Mouse (Mus musculus) hindbrain, embryonic 16.5 days (tissue): ENCODE data around the gene Crkl. TPM values are rescaled to one million over a fixed set of nuclear protein-coding genes. Genes with fewer than 3 reads are reported as not detected.
"Not testable (repeated sequence)": the region's sequence is repeated elsewhere in the genome, so short reads cannot be mapped to it uniquely, and the experiment has no call there.

Source experiments
- ATAC-seq: fragments of 200-750 bp; cut with Nextera tagmentation; 2 replicates; pipeline ENCODE4 v1.8.0; 2017; ENCODE audit warnings: moderate TSS enrichment, moderate library complexity
- H3K27ac ChIP-seq: fragments of 300-500 bp; sonication (generic); 2 replicates; pipeline ENCODE4 v1.5.1; 2014; ENCODE audit warnings: low read depth, mild to moderate bottlenecking, control low read depth, low read length, moderate library complexity
- H3K27me3 ChIP-seq: fragments of 300-500 bp; sonication (generic); replicated peaks from 2 replicates; pipeline ENCODE4 v1.6.1; 2014; ENCODE audit warnings: low read length; ENCODE audit not compliant: control insufficient read depth, insufficient read depth
- H3K36me3 ChIP-seq: fragments of 300-500 bp; sonication (generic); 2 replicates; pipeline ENCODE4 v1.6.1; 2014; ENCODE audit warnings: mild to moderate bottlenecking, low read length, moderate library complexity, mixed read lengths; ENCODE audit not compliant: control insufficient read depth, insufficient read depth
- H3K4me1 ChIP-seq: fragments of 300-500 bp; sonication (generic); 2 replicates; pipeline ENCODE4 v1.6.1; 2014; ENCODE audit warnings: low read depth, low read length; ENCODE audit not compliant: control insufficient read depth, insufficient read depth
- H3K4me2 ChIP-seq: fragments of 300-500 bp; sonication (generic); 2 replicates; pipeline ENCODE4 v1.6.1; 2014; ENCODE audit warnings: mild to moderate bottlenecking, low read length, control low read depth, moderate library complexity
- H3K4me3 ChIP-seq: fragments of 300-500 bp; sonication (generic); 2 replicates; pipeline ENCODE4 v1.5.1; 2014; ENCODE audit warnings: mild to moderate bottlenecking, low read length, control low read depth, moderate library complexity
- H3K9ac ChIP-seq: fragments of 300-500 bp; sonication (generic); 2 replicates; pipeline ENCODE4 v1.6.1; 2014; ENCODE audit warnings: low read depth, mild to moderate bottlenecking, control low read depth, low read length, moderate library complexity
- H3K9me3 ChIP-seq: fragments of 300-500 bp; sonication (generic); 2 replicates; pipeline ENCODE4 v1.6.1; 2014; ENCODE audit warnings: mild to moderate bottlenecking, low read length, moderate library complexity; ENCODE audit not compliant: control insufficient read depth
- WGBS: fragments of 180-500 bp; shearing (Covaris S2); extraction: QIAGEN DNeasy Blood & Tissue Kit; methylation state at CpG from one replicate; pipeline ENCODE4 v1.1.7; 2014; 5-methylcytosine and 5-hydroxymethylcytosine counted together
- polyA plus RNA-seq: library from polyadenylated mRNA; unstranded; fragments of >200 nt; fragmentation: Nextera tagmentation; extraction: Ambion mirVana; gene quantifications from 2 replicates; pipeline ENCODE4 v1.2.1, GENCODE M21; 2015

The Crkl gene
- polyA plus RNA-seq, 1 experiment from 2014 or later: 74.6 TPM

- H3K27ac ChIP-seq: no peak overlapping the region
- no peak overlapping the region for H3K4me3 ChIP-seq
- 62% methylated on average over 5 of the region's 5 CpGs for WGBS
- H3K4me1 ChIP-seq: peaks cover 12% of the 10 kb centered on the region
- no peak overlapping the region for H3K9ac ChIP-seq
- H3K4me2 ChIP-seq: no peak overlapping the region
- H3K36me3 ChIP-seq: no peaks in the 10 kb centered on the region
- no peak for ATAC-seq
- H3K27me3 ChIP-seq: no peaks in the 10 kb centered on the region; the same call in 1 of the 2 replicates
- no peaks in the 10 kb centered on the region for H3K9me3 ChIP-seq
Observed at GRCm38 (mm10) chr16:17491896-17492561, 40.2 kb downstream of the Crkl start.

- Histone ChIP-seq H3K9ac (no peak overlapping the region), H3K4me1 (peaks cover 13% of the 10 kb centered on the region), H3K4me3 (no peak overlapping the region), H3K4me2 (no peak overlapping the region), H3K9me3 (no peaks in the 10 kb centered on the region), H3K36me3 (no peaks in the 10 kb centered on the region), H3K27ac (peak overlapping the region; percentile 30; the same call in 1 of the 2 replicates), H3K27me3 (no peaks in the 10 kb centered on the region; the same call in 1 of the 2 replicates)
- 0 out of 2 replicates have a peak, but pooled peaks have one; percentile 25 for ATAC-seq
- WGBS: 45% methylated on average over 2 of the region's 2 CpGs
Observed at GRCm38 (mm10) chr16:17496499-17497305, 44.9 kb downstream of the Crkl start.

DNA sequence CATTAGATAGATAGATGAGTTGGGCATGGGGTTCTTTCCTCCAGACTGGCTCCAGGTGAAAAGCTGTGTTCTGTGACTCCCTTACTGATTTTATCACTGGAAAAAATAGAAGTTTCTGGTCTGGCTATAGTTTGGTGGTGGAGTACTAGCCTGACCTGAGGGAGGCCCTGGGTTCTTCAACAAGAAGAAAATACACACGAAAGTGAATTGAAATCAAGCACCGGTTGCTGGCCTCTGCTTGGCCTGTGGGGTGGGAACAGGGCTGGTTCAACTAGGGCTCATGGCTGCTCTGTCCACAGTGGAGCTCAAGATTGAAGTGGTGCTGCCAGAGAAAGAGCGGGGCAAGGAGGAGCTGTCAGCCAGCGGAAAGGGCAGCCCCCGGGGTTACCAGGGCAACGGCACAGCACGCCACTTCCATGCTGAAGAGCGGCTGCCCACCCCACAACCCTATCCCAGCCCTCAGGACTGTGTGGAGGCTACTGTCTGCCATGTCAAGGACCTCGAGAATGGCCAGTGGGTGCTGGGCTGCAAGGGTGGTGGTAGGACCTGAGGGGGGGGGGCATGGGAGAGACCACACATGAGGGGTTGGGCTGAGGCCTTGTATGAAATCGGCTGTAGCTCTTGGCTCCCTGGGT is 47.6 kb downstream of the Crkl start:
- no peaks in the 10 kb centered on the region for H3K27me3 ChIP-seq
- H3K9ac ChIP-seq: no peak overlapping the region
- no peaks in the 10 kb centered on the region for H3K9me3 ChIP-seq
- peaks cover 13% of the 10 kb centered on the region for H3K4me1 ChIP-seq
- H3K27ac ChIP-seq: no peak overlapping the region
- H3K36me3 ChIP-seq: no peaks in the 10 kb centered on the region
- no peak overlapping the region for H3K4me3 ChIP-seq
- WGBS: 7% methylated on average over 10 of the region's 10 CpGs
- peak; percentile 89 for ATAC-seq
- H3K4me2 ChIP-seq: peak overlapping the region; percentile 1

DNA sequence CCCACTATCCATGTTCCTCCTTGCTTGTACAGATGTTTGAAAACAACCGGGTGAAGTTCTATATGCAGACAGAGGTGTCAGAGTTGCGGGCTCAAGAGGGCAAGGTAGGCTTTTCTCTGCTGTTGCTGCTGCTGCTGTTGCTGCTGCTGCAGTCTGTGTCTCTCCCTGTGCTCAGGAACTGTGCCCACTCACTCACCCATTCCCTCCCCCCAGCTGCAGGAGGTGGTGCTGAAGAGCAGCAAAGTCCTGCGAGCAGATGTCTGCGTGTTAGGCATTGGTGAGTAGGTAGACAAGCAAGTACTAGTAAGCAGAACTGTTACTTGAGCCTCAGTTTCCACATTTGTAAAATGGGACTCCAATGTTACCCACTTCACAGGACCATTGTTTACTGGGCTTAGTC is 50.9 kb downstream of the Crkl start:
- Histone ChIP-seq H3K4me3 (no peak overlapping the region), H3K27ac (no peak overlapping the region), H3K27me3 (no peaks in the 10 kb centered on the region), H3K4me1 (peaks cover 9% of the 10 kb centered on the region), H3K9me3 (no peaks in the 10 kb centered on the region), H3K9ac (no peak overlapping the region), H3K36me3 (no peaks in the 10 kb centered on the region), H3K4me2 (no peak overlapping the region)
- 84% methylated on average over 4 of the region's 4 CpGs for WGBS
- no peak for ATAC-seq

- no peak overlapping the region for H3K27ac ChIP-seq
- 88% methylated on average over 5 of the region's 5 CpGs for WGBS
- H3K4me1 ChIP-seq: peaks cover 14% of the 10 kb centered on the region
- H3K4me2 ChIP-seq: no peak overlapping the region
- no peaks in the 10 kb centered on the region for H3K27me3 ChIP-seq
- no peak overlapping the region for H3K9ac ChIP-seq
- H3K4me3 ChIP-seq: no peak overlapping the region
- no peak for ATAC-seq
- H3K36me3 ChIP-seq: no peaks in the 10 kb centered on the region
- no peaks in the 10 kb centered on the region for H3K9me3 ChIP-seq
Observed at GRCm38 (mm10) chr16:17507018-17507552, 55.3 kb downstream of the Crkl start.

- peak; percentile 1; the same call in 1 of the 2 replicates for ATAC-seq
- not testable (repeated sequence) for H3K9me3 ChIP-seq, H3K27me3 ChIP-seq, H3K36me3 ChIP-seq
- peak overlapping the region; percentile 91 for H3K9ac ChIP-seq
- H3K4me2 ChIP-seq: peak overlapping the region; percentile 66
- H3K27ac ChIP-seq: peak overlapping the region; percentile 93
- H3K4me3 ChIP-seq: peak overlapping the region; percentile 89
- WGBS: 31% methylated on average over 3 of the region's 3 CpGs
- peaks cover 14% of the 10 kb centered on the region for H3K4me1 ChIP-seq
Observed at GRCm38 (mm10) chr16:17508031-17508430, 56.2 kb downstream of the Crkl start.

- WGBS: 0% methylated on average over 49 of the region's 50 CpGs
Observed at GRCm38 (mm10) chr16:17508546-17509239, 56.9 kb downstream of the Crkl start, which contains the start of gene Lztr1. TSS of gene Lztr1 (plus strand) at chr16:17508688.

DNA sequence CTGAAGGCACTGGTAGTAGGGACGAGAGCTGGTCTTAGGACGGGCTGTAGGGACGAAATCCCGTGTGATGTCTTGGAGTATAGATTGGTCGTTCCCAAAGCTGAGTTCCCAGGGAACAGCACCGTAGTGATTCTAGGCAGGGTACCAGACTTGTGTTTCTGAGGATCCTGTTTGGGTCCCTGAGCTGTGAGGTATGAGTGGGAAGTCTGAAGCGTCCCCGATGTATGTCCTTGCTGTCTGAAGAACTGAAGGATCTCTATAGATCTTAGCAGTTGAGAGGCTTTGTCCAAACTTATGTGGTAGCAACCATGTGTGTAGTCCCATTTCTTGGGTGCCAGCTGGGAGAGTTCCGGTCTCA is 57.4 kb downstream of the Crkl start:
- peak overlapping the region; percentile 66 for H3K4me2 ChIP-seq
- 9% methylated on average over 9 of the region's 9 CpGs for WGBS

More at GRCm38 (mm10) chr16:17508546-17509239, 56.9 kb downstream of the Crkl start, which contains the start of gene Lztr1:
- H3K27me3 ChIP-seq: no peaks in the 10 kb centered on the region
- peak within 1 kb of the TSS; percentile 91 for H3K9ac ChIP-seq
- peak within 1 kb of the TSS; percentile 93 for H3K27ac ChIP-seq
- peak within 1 kb of the TSS; percentile 66 for H3K4me2 ChIP-seq
- ATAC-seq: peak; percentile 98
- peak within 1 kb of the TSS; percentile 89 for H3K4me3 ChIP-seq
- peaks cover 13% of the 10 kb centered on the region; the same call in 1 of the 2 replicates for H3K36me3 ChIP-seq
- H3K9me3 ChIP-seq: no peaks in the 10 kb centered on the region
- H3K4me1 ChIP-seq: peaks cover 14% of the 10 kb centered on the region

More for the DNA sequence above, 57.4 kb downstream of the Crkl start:
- Histone ChIP-seq H3K27me3 (no peaks in the 10 kb centered on the region), H3K9ac (peak overlapping the region; percentile 91), H3K4me3 (peak overlapping the region; percentile 89), H3K4me1 (peaks cover 14% of the 10 kb centered on the region), H3K9me3 (no peaks in the 10 kb centered on the region), H3K27ac (peak overlapping the region; percentile 93), H3K36me3 (peaks cover 13% of the 10 kb centered on the region; the same call in 1 of the 2 replicates)
- ATAC-seq: no peak
